Mouse (Mus musculus): Measurements from ENCODE around the gene Wscd1. TPM values are rescaled to one million over a fixed set of nuclear protein-coding genes. Genes with fewer than 3 reads are reported as not detected.

The Wscd1 gene
- polyA plus RNA-seq, 1 experiment from 2014 or later, result 14.5 TPM

GRCm38 (mm10) chr11:71771074-71771473 lies 21.4 kb downstream of the Wscd1 start:
- Histone ChIP-seq H3K36me3 (no peaks in the 10 kb centered on the region), H3K4me3 (replicated peaks) (no peak overlapping the region), H3K9ac (no peak overlapping the region), H3K9me3 (replicated peaks) (no peaks in the 10 kb centered on the region), H3K27me3 (peaks cover 14% of the 10 kb centered on the region; the same call in 1 of the 2 replicates), H3K4me1 (peaks cover 19% of the 10 kb centered on the region), H3K27ac (no peak overlapping the region), H3K4me2 (no peak overlapping the region)
- 84% methylated on average over 7 of the region's 7 CpGs for WGBS
- ATAC-seq (replicated peaks; ENCODE audit: low FRiP score), result no peak

DNA sequence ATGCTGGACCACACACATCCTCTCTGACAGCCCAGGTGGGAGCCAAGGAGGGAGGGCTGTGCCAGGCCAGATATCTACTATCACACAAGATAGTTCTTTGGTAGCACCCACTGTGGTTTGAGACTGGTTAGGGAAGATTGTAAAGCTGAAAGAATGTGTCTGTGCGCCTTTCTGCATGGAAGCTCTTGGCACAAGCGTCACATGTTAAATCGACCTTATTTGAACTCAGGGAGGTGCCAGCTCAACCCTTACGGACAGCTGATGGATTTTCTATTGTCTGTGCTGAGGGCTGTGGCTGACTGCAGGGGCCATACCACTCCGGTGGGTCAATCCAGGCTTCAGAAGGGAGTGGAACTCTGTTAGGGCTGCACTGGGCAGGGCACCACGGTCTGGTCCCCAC lies 22.3 kb downstream of the Wscd1 start:
- no peak overlapping the region for H3K4me2 ChIP-seq
- H3K9ac ChIP-seq, result no peak overlapping the region
- H3K9me3 ChIP-seq (replicated peaks), result no peaks in the 10 kb centered on the region
- H3K27ac ChIP-seq, result no peak overlapping the region
- ATAC-seq (replicated peaks; ENCODE audit: low FRiP score), result no peak
- H3K27me3 ChIP-seq, result peaks cover 14% of the 10 kb centered on the region; the same call in 1 of the 2 replicates
- H3K4me3 ChIP-seq (replicated peaks), result no peak overlapping the region
- H3K4me1 ChIP-seq, result peaks cover 19% of the 10 kb centered on the region
- H3K36me3 ChIP-seq, result no peaks in the 10 kb centered on the region
- 49% methylated on average over 6 of the region's 6 CpGs for WGBS

GRCm38 (mm10) chr11:71772802-71773201 lies 23.1 kb downstream of the Wscd1 start:
- Histone ChIP-seq H3K4me2 (no peak overlapping the region), H3K4me1 (peaks cover 19% of the 10 kb centered on the region), H3K9ac (no peak overlapping the region), H3K9me3 (replicated peaks) (no peaks in the 10 kb centered on the region), H3K27ac (no peak overlapping the region), H3K27me3 (peaks cover 12% of the 10 kb centered on the region; the same call in 1 of the 2 replicates), H3K36me3 (no peaks in the 10 kb centered on the region), H3K4me3 (replicated peaks) (no peak overlapping the region)
- WGBS, result 18% methylated on average over 4 of the region's 4 CpGs
- ATAC-seq (replicated peaks; ENCODE audit: low FRiP score), result no peak; the same call in 1 of the 2 replicates

GRCm38 (mm10) chr11:71773986-71774767 lies 24.5 kb downstream of the Wscd1 start:
- Histone ChIP-seq H3K27me3 (peaks cover 12% of the 10 kb centered on the region; the same call in 1 of the 2 replicates), H3K4me2 (no peak overlapping the region; the same call in 1 of the 2 replicates), H3K4me3 (replicated peaks) (no peak overlapping the region), H3K36me3 (no peaks in the 10 kb centered on the region), H3K9me3 (replicated peaks) (no peaks in the 10 kb centered on the region), H3K4me1 (peaks cover 19% of the 10 kb centered on the region), H3K9ac (no peak overlapping the region), H3K27ac (peak overlapping the region; percentile 46; the same call in 1 of the 2 replicates)
- ATAC-seq (replicated peaks; ENCODE audit: low FRiP score), result no peak
- WGBS, result 29% methylated on average over 16 of the region's 16 CpGs

DNA sequence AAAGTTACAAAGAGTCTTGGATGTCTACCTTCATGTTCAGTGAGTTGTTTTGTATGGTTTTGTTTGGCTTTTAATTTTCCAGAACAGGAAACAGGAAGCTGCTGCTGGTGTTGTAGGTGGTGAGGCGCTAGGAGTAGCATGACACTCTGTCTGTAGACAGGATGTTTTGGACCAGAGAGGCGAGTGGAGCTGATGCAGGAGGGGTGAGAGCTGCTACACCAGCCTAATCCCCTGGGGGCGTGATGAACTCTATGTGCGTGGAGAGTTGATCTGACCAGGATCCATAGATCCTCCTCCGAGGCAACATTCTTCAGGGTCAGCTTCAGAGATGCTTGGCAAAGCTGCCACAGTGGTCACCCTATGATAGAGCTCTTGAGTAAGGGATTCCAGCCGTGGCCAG lies 25.3 kb downstream of the Wscd1 start:
- no peak overlapping the region for H3K4me3 ChIP-seq (replicated peaks)
- H3K27ac ChIP-seq, result peak overlapping the region; percentile 46; the same call in 1 of the 2 replicates
- H3K27me3 ChIP-seq, result peaks cover 12% of the 10 kb centered on the region; the same call in 1 of the 2 replicates
- H3K4me1 ChIP-seq, result peaks cover 19% of the 10 kb centered on the region
- 70% methylated on average over 6 of the region's 6 CpGs for WGBS
- no peaks in the 10 kb centered on the region for H3K36me3 ChIP-seq
- no peak overlapping the region for H3K9ac ChIP-seq
- H3K4me2 ChIP-seq, result no peak overlapping the region
- H3K9me3 ChIP-seq (replicated peaks), result no peaks in the 10 kb centered on the region
- no peak; the same call in 1 of the 2 replicates for ATAC-seq (replicated peaks; ENCODE audit: low FRiP score)

DNA sequence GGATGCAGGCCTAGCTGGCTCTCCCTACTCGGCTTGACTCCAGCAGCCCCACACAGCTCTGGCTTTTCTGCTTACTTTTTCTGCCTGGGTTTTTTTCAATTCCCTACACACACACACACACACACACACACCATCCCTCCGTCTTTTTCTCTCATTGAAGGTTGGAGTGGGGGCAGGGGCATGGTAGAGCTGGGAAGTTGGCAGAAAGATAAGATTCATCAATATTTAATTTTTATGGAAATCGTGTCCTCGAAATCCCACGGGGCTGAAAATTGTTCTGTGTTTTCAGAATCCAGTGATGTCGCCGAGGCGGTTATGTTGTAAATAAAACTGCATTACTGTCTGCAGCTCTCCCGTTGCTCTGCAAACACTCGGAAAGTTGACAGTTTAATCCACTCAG lies 29.9 kb downstream of the Wscd1 start:
- ATAC-seq (replicated peaks; ENCODE audit: low FRiP score), result no peak
- H3K9me3 ChIP-seq (replicated peaks), result no peaks in the 10 kb centered on the region
- H3K9ac ChIP-seq, result no peak overlapping the region
- no peaks in the 10 kb centered on the region for H3K4me1 ChIP-seq
- WGBS, result 63% methylated on average over 10 of the region's 10 CpGs
- no peak overlapping the region for H3K4me2 ChIP-seq
- H3K27ac ChIP-seq, result no peak overlapping the region
- H3K27me3 ChIP-seq, result 0 out of 2 replicates have a peak, but pooled peaks cover 2% of the 10 kb centered on the region
- H3K4me3 ChIP-seq (replicated peaks), result no peak overlapping the region
- H3K36me3 ChIP-seq, result no peaks in the 10 kb centered on the region

DNA sequence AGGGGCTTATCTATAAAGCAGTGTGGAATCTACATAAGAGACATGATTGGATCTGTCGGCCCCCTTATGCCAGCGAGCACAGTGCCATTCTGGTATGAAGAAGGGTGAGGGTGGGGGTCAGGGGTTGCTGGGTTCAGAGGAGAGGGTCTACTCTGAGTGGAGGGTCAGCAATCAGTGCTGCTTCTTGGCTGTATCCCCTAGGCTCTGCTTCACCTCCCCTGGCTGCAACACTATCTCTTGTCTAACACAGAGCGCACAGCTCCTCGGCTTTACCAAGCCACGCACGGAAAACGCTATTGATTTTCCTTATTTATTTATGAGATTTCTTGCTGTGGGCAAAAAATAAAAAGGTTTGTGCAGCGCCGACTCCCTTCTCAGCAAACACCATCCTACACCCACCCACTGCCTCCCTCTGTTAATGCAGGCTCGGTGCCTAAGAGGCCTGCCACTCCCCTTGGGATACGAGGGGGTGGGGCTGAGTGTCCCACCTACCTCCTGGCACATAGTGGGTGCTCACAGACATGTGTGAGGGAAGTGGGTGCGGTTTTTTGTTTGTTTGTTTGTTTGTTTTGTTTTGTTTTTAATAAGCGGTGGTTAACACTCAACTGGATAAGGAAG lies 32.1 kb downstream of the Wscd1 start:
- Histone ChIP-seq H3K27ac (no peak overlapping the region), H3K4me3 (replicated peaks) (no peak overlapping the region), H3K36me3 (no peaks in the 10 kb centered on the region), H3K4me2 (no peak overlapping the region), H3K9ac (no peak overlapping the region), H3K9me3 (replicated peaks) (no peaks in the 10 kb centered on the region), H3K4me1 (no peaks in the 10 kb centered on the region), H3K27me3 (no peaks in the 10 kb centered on the region)
- WGBS, result 79% methylated on average over 13 of the region's 13 CpGs
- ATAC-seq (replicated peaks; ENCODE audit: low FRiP score), result no peak

- Histone ChIP-seq H3K27ac (no peak overlapping the region), H3K4me2 (no peak overlapping the region), H3K36me3 (no peaks in the 10 kb centered on the region), H3K4me3 (replicated peaks) (no peak overlapping the region), H3K27me3 (no peaks in the 10 kb centered on the region), H3K9me3 (replicated peaks) (no peaks in the 10 kb centered on the region), H3K4me1 (no peaks in the 10 kb centered on the region), H3K9ac (no peak overlapping the region)
- WGBS, result 89% methylated on average over 4 of the region's 4 CpGs
- ATAC-seq (replicated peaks; ENCODE audit: low FRiP score), result no peak
Observed at GRCm38 (mm10) chr11:71785499-71785898, 35.8 kb downstream of the Wscd1 start.

- Histone ChIP-seq H3K9me3 (replicated peaks) (no peaks in the 10 kb centered on the region), H3K4me1 (no peaks in the 10 kb centered on the region), H3K27me3 (no peaks in the 10 kb centered on the region), H3K9ac (no peak overlapping the region), H3K4me3 (replicated peaks) (no peak overlapping the region), H3K4me2 (no peak overlapping the region), H3K27ac (no peak overlapping the region), H3K36me3 (no peaks in the 10 kb centered on the region)
- 85% methylated on average over 4 of the region's 4 CpGs for WGBS
- no peak for ATAC-seq (replicated peaks; ENCODE audit: low FRiP score)
Observed at GRCm38 (mm10) chr11:71788209-71788608, 38.5 kb downstream of the Wscd1 start.

DNA sequence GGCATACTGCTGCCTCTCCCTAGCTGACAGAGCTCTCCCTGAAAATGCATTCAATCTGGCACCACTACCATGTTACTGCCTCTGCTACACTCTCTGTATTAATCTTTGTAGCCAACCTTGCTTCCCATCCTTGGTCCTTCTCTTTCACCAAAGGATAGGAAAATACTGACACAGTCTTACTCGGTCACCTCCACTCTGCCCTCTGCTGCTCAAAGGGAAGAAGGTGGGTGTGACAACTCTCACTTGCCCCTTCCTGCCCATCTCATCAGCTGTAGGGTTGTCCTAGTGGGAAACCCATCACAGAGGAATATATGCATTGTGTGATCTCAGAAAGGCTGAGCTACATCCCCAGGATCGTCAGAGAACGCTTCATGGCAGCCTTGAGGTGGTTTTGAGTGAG lies 40.5 kb downstream of the Wscd1 start:
- Histone ChIP-seq H3K27ac (no peak overlapping the region), H3K4me2 (no peak overlapping the region), H3K36me3 (no peaks in the 10 kb centered on the region), H3K9ac (no peak overlapping the region), H3K4me3 (replicated peaks) (no peak overlapping the region), H3K27me3 (no peaks in the 10 kb centered on the region), H3K4me1 (no peaks in the 10 kb centered on the region), H3K9me3 (replicated peaks) (no peaks in the 10 kb centered on the region)
- 74% methylated on average over 3 of the region's 3 CpGs for WGBS
- no peak for ATAC-seq (replicated peaks; ENCODE audit: low FRiP score)

DNA sequence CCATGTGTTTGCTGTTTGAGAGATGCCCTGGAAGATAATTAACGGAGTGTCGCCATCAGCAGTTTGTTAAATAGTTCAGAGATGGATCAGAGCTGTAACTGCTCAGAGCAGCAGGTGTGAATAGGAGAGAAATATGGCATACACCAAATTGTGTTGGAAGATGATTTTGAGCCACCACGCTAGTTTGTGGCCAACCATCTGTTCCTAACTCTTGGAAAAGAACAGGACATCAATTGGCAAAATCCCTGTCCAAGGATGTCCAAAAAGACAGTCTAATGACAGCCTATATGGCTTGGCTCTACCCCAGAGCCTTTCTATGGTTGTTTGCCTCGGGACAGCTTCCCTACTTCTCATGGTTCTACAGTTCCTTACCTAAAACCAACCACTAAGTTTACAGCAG lies 49.5 kb downstream of the Wscd1 start:
- no peaks in the 10 kb centered on the region for H3K4me1 ChIP-seq
- H3K4me2 ChIP-seq, result no peak overlapping the region
- no peak overlapping the region for H3K4me3 ChIP-seq (replicated peaks)
- WGBS, result 87% methylated on average over 4 of the region's 4 CpGs
- H3K36me3 ChIP-seq, result no peaks in the 10 kb centered on the region
- no peaks in the 10 kb centered on the region for H3K27me3 ChIP-seq
- no peaks in the 10 kb centered on the region; the same call in 1 of the 2 replicates for H3K9me3 ChIP-seq (replicated peaks)
- H3K27ac ChIP-seq, result no peak overlapping the region
- no peak overlapping the region for H3K9ac ChIP-seq
- ATAC-seq (replicated peaks; ENCODE audit: low FRiP score), result no peak

DNA sequence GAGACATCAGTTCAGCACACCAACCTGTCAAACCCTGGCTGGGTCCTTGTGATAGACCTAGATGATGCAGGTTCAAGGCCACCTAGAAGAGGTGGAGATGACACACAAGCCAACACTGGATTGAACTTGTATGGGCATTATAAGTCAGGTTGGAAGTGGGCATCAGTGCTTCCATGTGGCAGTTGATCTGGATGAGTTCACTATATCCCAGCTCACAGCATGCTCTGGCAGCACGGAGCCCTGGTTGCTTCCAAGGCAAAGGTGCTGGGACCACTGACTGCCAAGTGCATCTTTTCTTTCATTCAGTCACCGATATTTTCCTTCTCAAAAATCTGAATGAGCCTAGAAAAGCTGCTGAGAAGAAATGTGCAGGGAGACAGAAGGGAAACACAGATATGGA lies 58.8 kb downstream of the Wscd1 start:
- Histone ChIP-seq H3K27ac (no peak overlapping the region), H3K36me3 (no peaks in the 10 kb centered on the region), H3K9me3 (replicated peaks) (no peaks in the 10 kb centered on the region), H3K4me1 (no peaks in the 10 kb centered on the region), H3K4me3 (replicated peaks) (no peak overlapping the region), H3K9ac (no peak overlapping the region), H3K27me3 (no peaks in the 10 kb centered on the region), H3K4me2 (no peak overlapping the region)
- ATAC-seq (replicated peaks; ENCODE audit: low FRiP score), result no peak
- WGBS, result 90% methylated on average over 2 of the region's 2 CpGs
